Mouse (Mus musculus) liver, embryonic 11.5 days (tissue): ENCODE data around the gene Notch1. TPM values are rescaled to one million over a fixed set of nuclear protein-coding genes. Genes with fewer than 3 reads are reported as not detected.

Source experiments
- ATAC-seq: fragments of 200-750 bp; cut with Nextera tagmentation; replicated peaks from 2 replicates; pipeline ENCODE4 v1.8.0; 2017; ENCODE audit warnings: moderate number of reproducible peaks, mild to moderate bottlenecking, moderate TSS enrichment, moderate library complexity; ENCODE audit not compliant: low FRiP score
- DNase-seq: peaks from one replicate; pipeline ENCODE4 v3.0.0-alpha.2; 2017; ENCODE audit warnings: low spot score
- H3K27ac ChIP-seq: fragments of 300-500 bp; sonication (generic); 2 replicates; pipeline ENCODE4 v1.5.1; 2014; ENCODE audit warnings: mild to moderate bottlenecking, low read depth, low read length, control low read depth
- H3K27me3 ChIP-seq: fragments of 300-500 bp; sonication (generic); replicated peaks from 2 replicates; pipeline ENCODE4 v1.6.1; 2014; ENCODE audit warnings: low read length, mixed read lengths; ENCODE audit not compliant: control insufficient read depth, insufficient read depth
- H3K36me3 ChIP-seq: fragments of 300-500 bp; sonication (generic); 2 replicates; pipeline ENCODE4 v1.6.1; 2014; ENCODE audit warnings: mild to moderate bottlenecking, low read length, moderate library complexity, mixed read lengths; ENCODE audit not compliant: control insufficient read depth, insufficient read depth
- H3K4me1 ChIP-seq: fragments of 300-500 bp; sonication (generic); replicated peaks from 2 replicates; pipeline ENCODE4 v1.6.1; 2014; ENCODE audit warnings: low read length, mixed read lengths; ENCODE audit not compliant: control insufficient read depth, insufficient read depth
- H3K4me2 ChIP-seq: fragments of 300-500 bp; sonication (generic); 2 replicates; pipeline ENCODE4 v1.6.1; 2014; ENCODE audit warnings: mild to moderate bottlenecking, control low read depth, moderate library complexity
- H3K4me3 ChIP-seq: fragments of 300-500 bp; sonication (generic); 2 replicates; pipeline ENCODE4 v1.5.1; 2014; ENCODE audit warnings: low read depth, low read length, control low read depth
- H3K9ac ChIP-seq: fragments of 300-500 bp; sonication (generic); 2 replicates; pipeline ENCODE4 v1.6.1; 2014; ENCODE audit warnings: low read depth, low read length, control low read depth
- H3K9me3 ChIP-seq: fragments of 300-500 bp; sonication (generic); 2 replicates; pipeline ENCODE4 v1.6.1; 2016; ENCODE audit warnings: low read length, inconsistent platforms, mixed read lengths; ENCODE audit not compliant: control insufficient read depth
- WGBS: fragments of 180-500 bp; shearing (Covaris S2); extraction: QIAGEN DNeasy Blood & Tissue Kit; methylation state at CpG from one replicate; pipeline ENCODE4 v1.1.7; 2014; 5-methylcytosine and 5-hydroxymethylcytosine counted together
- polyA plus RNA-seq: library from polyadenylated mRNA; unstranded; fragments of >200 nt; fragmentation: Nextera tagmentation; extraction: Ambion mirVana; gene quantifications from 2 replicates; pipeline ENCODE4 v1.2.1, GENCODE M21; 2014

Gene Notch1
- polyA plus RNA-seq, 1 experiment from 2014 or later = 7.1 TPM

- H3K4me3 ChIP-seq = no peak overlapping the region
- H3K36me3 ChIP-seq = peaks cover 48% of the 10 kb centered on the region
- no peaks in the 10 kb centered on the region for H3K27me3 ChIP-seq
- no peak overlapping the region for H3K4me2 ChIP-seq
- 94% methylated on average over 7 of the region's 7 CpGs for WGBS
- ATAC-seq = no peak
- no peak overlapping the region for H3K27ac ChIP-seq
- no peak for DNase-seq
- H3K4me1 ChIP-seq = peaks cover 13% of the 10 kb centered on the region; the same call in 1 of the 2 replicates
- H3K9ac ChIP-seq = no peak overlapping the region
- H3K9me3 ChIP-seq = no peaks in the 10 kb centered on the region
Observed at GRCm38 (mm10) chr2:26438373-26438772, 78.1 kb downstream of the Notch1 start.

GRCm38 (mm10) chr2:26437221-26437620, 79.2 kb downstream of the Notch1 start:
- no peak for DNase-seq
- peak overlapping the region; percentile 11; the same call in 1 of the 2 replicates for H3K9ac ChIP-seq
- no peaks in the 10 kb centered on the region for H3K9me3 ChIP-seq
- no peak overlapping the region for H3K4me2 ChIP-seq
- H3K27ac ChIP-seq = no peak overlapping the region
- ATAC-seq = no peak
- 68% methylated on average over 4 of the region's 4 CpGs for WGBS
- H3K27me3 ChIP-seq = no peaks in the 10 kb centered on the region
- H3K36me3 ChIP-seq = peaks cover 54% of the 10 kb centered on the region
- H3K4me1 ChIP-seq = peaks cover 8% of the 10 kb centered on the region; the same call in 1 of the 2 replicates
- H3K4me3 ChIP-seq = no peak overlapping the region

- DNase-seq (no peak), ATAC-seq (peak; percentile 47)
- Histone ChIP-seq H3K36me3 (peaks cover 51% of the 10 kb centered on the region), H3K9me3 (no peaks in the 10 kb centered on the region), H3K27me3 (no peaks in the 10 kb centered on the region), H3K9ac (no peak overlapping the region), H3K4me3 (no peak overlapping the region), H3K4me2 (0 out of 2 replicates have a peak overlapping the region, but pooled peaks have one; percentile 21), H3K27ac (peak overlapping the region; percentile 9; the same call in 1 of the 2 replicates), H3K4me1 (peaks cover 8% of the 10 kb centered on the region; the same call in 1 of the 2 replicates)
- 83% methylated on average over 7 of the region's 7 CpGs for WGBS
Observed at GRCm38 (mm10) chr2:26434791-26435572, 81.5 kb downstream of the Notch1 start.

GRCm38 (mm10) chr2:26429851-26430250, 86.6 kb downstream of the Notch1 start:
- no peak overlapping the region for H3K4me3 ChIP-seq
- WGBS = 94% methylated on average over 5 of the region's 5 CpGs
- H3K4me1 ChIP-seq = no peaks in the 10 kb centered on the region
- H3K4me2 ChIP-seq = no peak overlapping the region
- H3K27ac ChIP-seq = no peak overlapping the region
- DNase-seq (no peak), ATAC-seq (no peak)
- peaks cover 69% of the 10 kb centered on the region for H3K36me3 ChIP-seq
- H3K27me3 ChIP-seq = no peaks in the 10 kb centered on the region
- no peak overlapping the region for H3K9ac ChIP-seq
- no peaks in the 10 kb centered on the region for H3K9me3 ChIP-seq

GRCm38 (mm10) chr2:26424541-26424940, 91.9 kb downstream of the Notch1 start:
- H3K27ac ChIP-seq = no peak overlapping the region
- H3K4me2 ChIP-seq = no peak overlapping the region
- H3K9me3 ChIP-seq = no peaks in the 10 kb centered on the region
- H3K9ac ChIP-seq = no peak overlapping the region
- no peak for ATAC-seq
- 92% methylated on average over 2 of the region's 2 CpGs for WGBS
- no peaks in the 10 kb centered on the region for H3K4me1 ChIP-seq
- DNase-seq = no peak
- no peak overlapping the region for H3K4me3 ChIP-seq
- no peaks in the 10 kb centered on the region for H3K27me3 ChIP-seq
- H3K36me3 ChIP-seq = peaks cover 69% of the 10 kb centered on the region

- Histone ChIP-seq H3K9me3 (no peaks in the 10 kb centered on the region), H3K4me2 (no peak overlapping the region), H3K4me1 (no peaks in the 10 kb centered on the region), H3K27ac (no peak overlapping the region), H3K36me3 (peaks cover 62% of the 10 kb centered on the region), H3K4me3 (no peak overlapping the region), H3K9ac (no peak overlapping the region), H3K27me3 (no peaks in the 10 kb centered on the region)
- ATAC-seq (no peak), DNase-seq (no peak)
- WGBS = 80% methylated on average over 1 of the region's 1 CpGs
Observed at GRCm38 (mm10) chr2:26423086-26423485, 93.4 kb downstream of the Notch1 start.

GRCm38 (mm10) chr2:26421969-26422368, 94.5 kb downstream of the Notch1 start:
- DNase-seq = no peak
- H3K4me3 ChIP-seq = no peak overlapping the region
- H3K27me3 ChIP-seq = no peaks in the 10 kb centered on the region
- H3K4me2 ChIP-seq = no peak overlapping the region
- H3K9ac ChIP-seq = no peak overlapping the region
- peaks cover 55% of the 10 kb centered on the region for H3K36me3 ChIP-seq
- H3K4me1 ChIP-seq = no peaks in the 10 kb centered on the region
- WGBS = 88% methylated on average over 2 of the region's 2 CpGs
- no peak for ATAC-seq
- no peaks in the 10 kb centered on the region for H3K9me3 ChIP-seq
- no peak overlapping the region for H3K27ac ChIP-seq

GRCm38 (mm10) chr2:26418120-26418519, 98.3 kb downstream of the Notch1 start:
- DNase-seq (no peak), ATAC-seq (no peak)
- Histone ChIP-seq H3K4me3 (no peak overlapping the region), H3K9ac (no peak overlapping the region), H3K27ac (no peak overlapping the region), H3K36me3 (peaks cover 34% of the 10 kb centered on the region), H3K4me2 (no peak overlapping the region), H3K27me3 (no peaks in the 10 kb centered on the region), H3K4me1 (no peaks in the 10 kb centered on the region), H3K9me3 (no peaks in the 10 kb centered on the region)
- WGBS = 77% methylated on average over 1 of the region's 1 CpGs

GRCm38 (mm10) chr2:26417066-26417465, 99.4 kb downstream of the Notch1 start:
- H3K9me3 ChIP-seq = no peaks in the 10 kb centered on the region
- H3K4me2 ChIP-seq = no peak overlapping the region
- no peak for DNase-seq
- no peak overlapping the region for H3K27ac ChIP-seq
- peaks cover 29% of the 10 kb centered on the region for H3K36me3 ChIP-seq
- no peak overlapping the region for H3K4me3 ChIP-seq
- peak; percentile 71 for ATAC-seq
- no peak overlapping the region for H3K9ac ChIP-seq
- no peaks in the 10 kb centered on the region for H3K4me1 ChIP-seq
- no peaks in the 10 kb centered on the region for H3K27me3 ChIP-seq
